ENCODE assay signal across 19 mouse cellular contexts in the genomic region with DNA sequence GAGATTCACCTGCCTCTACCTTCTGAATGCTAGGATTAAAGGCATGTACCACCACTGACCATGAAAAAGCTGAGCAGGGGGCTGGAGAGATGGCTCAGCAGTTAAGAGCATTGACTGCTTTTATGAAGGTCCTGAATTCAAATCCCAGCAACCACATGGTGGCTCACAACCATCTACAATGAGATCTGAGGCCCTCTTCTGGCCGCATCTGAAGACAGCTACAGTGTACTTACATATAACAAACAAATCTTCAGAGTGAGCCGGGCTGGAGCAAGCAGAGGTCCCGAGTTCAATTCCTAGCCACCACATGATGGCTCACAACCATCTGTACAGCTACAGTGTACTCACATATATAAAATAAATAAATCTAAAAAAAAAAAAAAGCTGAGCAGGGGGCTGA. TPM values are rescaled to one million over a fixed set of nuclear protein-coding genes. Genes with fewer than 3 reads are reported as not detected.
DNase-seq lines count a peak whose midpoint lies in the region; ATAC-seq and TF ChIP-seq lines count a peak whose summit lies in the region.
"Not testable (repeated sequence)": the region's sequence is repeated elsewhere in the genome, so short reads cannot be mapped to it uniquely, and the experiment has no call there.
"Had no signal": no experiment of that assay in that cellular context is flagged by ENCODE, and none has a peak within 500 bp of the region (broad histone marks: within the 10 kb centered on the region; RNA-seq: fewer than 3 reads in every experiment).

No protein-coding gene starts in this region.

- peaks cover 0 to 25% of the 10 kb centered on the region in 2 experiments; a peak in 2 of 4 replicates for H3K36me3 ChIP-seq in MEL (ENCODE audit: control insufficient read depth in 1 of 2, insufficient read depth in 2 of 2, low read length in 2 of 2)
- H3K36me3 ChIP-seq in kidney, postnatal 0 days (ENCODE audit: insufficient read depth, low read length); liver, embryonic 14.5 days (replicated peaks; ENCODE audit: control insufficient read depth, insufficient read depth, low read depth): not testable (repeated sequence)

- H3K27ac ChIP-seq in MEL (ENCODE audit: control insufficient read depth, low read depth, low read length); kidney, postnatal 0 days; liver, embryonic 14.5 days: not testable (repeated sequence)

- TF ChIP-seq EP300 in MEL (IDR thresholded peaks at IDR 0.05; ENCODE audit: low read depth in 1 of 2, low read length in 2 of 2); liver, embryonic 14.5 days (IDR thresholded peaks at IDR 0.05; ENCODE audit: low read depth): not testable (repeated sequence)

- not testable (repeated sequence) for H3K4me3 ChIP-seq in MEL (ENCODE audit: control insufficient read depth in 1 of 2, insufficient read depth in 1 of 2, low read depth in 2 of 2, low read length in 2 of 2); kidney, postnatal 0 days (replicated peaks; ENCODE audit: low read depth, low read length); liver, embryonic 14.5 days (ENCODE audit: insufficient read depth in 1 of 2, low read depth in 2 of 2, low read length in 2 of 2)

- peaks cover 9 to 20% of the 10 kb centered on the region in 2 experiments for H3K4me1 ChIP-seq in MEL (ENCODE audit: control insufficient read depth in 1 of 2, insufficient read depth in 2 of 2, low read length in 2 of 2)
- H3K4me1 ChIP-seq in kidney, postnatal 0 days (replicated peaks; ENCODE audit: insufficient read depth, low read length); liver, embryonic 14.5 days (replicated peaks; ENCODE audit: control insufficient read depth in 2 of 2, insufficient read depth in 2 of 2, low read length in 1 of 2): not testable (repeated sequence)

- TF ChIP-seq CTCF in MEL (IDR thresholded peaks at IDR 0.05 in 2 of 3, conservative IDR thresholded peaks at IDR 0.05 in 1 of 3; ENCODE audit: control insufficient read depth in 1 of 3, insufficient read depth in 1 of 3, low read depth in 2 of 3, low read length in 3 of 3, poor library complexity in 1 of 3, severe bottlenecking in 1 of 3): peak in 1 of 3 experiments; percentile 27; a peak in 1 of 6 replicates
- peak; percentile 3; the same call in 1 of the 2 replicates for TF ChIP-seq CTCF in kidney, postnatal 0 days (IDR thresholded peaks at IDR 0.05; ENCODE audit: low read depth)
- TF ChIP-seq CTCF in liver, embryonic 14.5 days (IDR thresholded peaks at IDR 0.05; ENCODE audit: low read depth): peak; percentile 26; the same call in 1 of the 2 replicates

- H3K9me3 ChIP-seq in MEL (replicated peaks; ENCODE audit: insufficient read depth, low read length); kidney, postnatal 0 days (replicated peaks; ENCODE audit: low read length); liver, embryonic 14.5 days (ENCODE audit: control insufficient read depth, low read length): not testable (repeated sequence)

- not testable (repeated sequence) for H3K4me2 ChIP-seq in kidney, postnatal 0 days (ENCODE audit: low read length); liver, embryonic 14.5 days (ENCODE audit: low read depth)

- 85% methylated on average over 3 of the region's 3 CpGs for WGBS in kidney, postnatal 0 days
- WGBS in liver, embryonic 14.5 days (ENCODE audit: insufficient replicate concordance): 79% methylated on average over 3 of the region's 3 CpGs

- not testable (repeated sequence) for ATAC-seq in kidney, postnatal 0 days (replicated peaks; ENCODE audit: low FRiP score, low read depth); liver, embryonic 14.5 days (ENCODE audit: insufficient read depth)

- peak; percentile 37 for DNase-seq in 416B (ENCODE audit: low read depth)
- not testable (repeated sequence) for DNase-seq in MEL (ENCODE audit: low read depth, low spot score); kidney, postnatal 0 days (ENCODE audit: low spot score); liver, embryonic 14.5 days (ENCODE audit: low read depth in 3 of 3, low spot score in 3 of 3)
- DNase-seq in ZHBTc4 (ENCODE audit: low read depth, low spot score): peak; percentile 36

- TF ChIP-seq POLR2A in MEL (IDR thresholded peaks at IDR 0.05; ENCODE audit: control insufficient read depth in 1 of 2, insufficient read depth in 1 of 2, low read depth in 1 of 2, low read length in 2 of 2, poor library complexity in 1 of 2): not testable (repeated sequence)

- not testable (repeated sequence) for H3K79me2 ChIP-seq in MEL (ENCODE audit: control insufficient read depth, insufficient read depth, low read length, poor library complexity)

- not testable (repeated sequence) for TF ChIP-seq RAD21 in MEL (IDR thresholded peaks at IDR 0.05; ENCODE audit: low read depth, low read length)

- not testable (repeated sequence) for H3K27me3 ChIP-seq in MEL (ENCODE audit: control insufficient read depth in 1 of 2, insufficient read depth in 2 of 2, low read length in 2 of 2); kidney, postnatal 0 days (ENCODE audit: insufficient read depth, low read length); liver, embryonic 14.5 days (ENCODE audit: control insufficient read depth, insufficient read depth, low read length)

- not testable (repeated sequence) for H3K9ac ChIP-seq in MEL (ENCODE audit: control insufficient read depth, low read depth, low read length, poor library complexity, severe bottlenecking); kidney, postnatal 0 days (ENCODE audit: low read depth, low read length); liver, embryonic 14.5 days (replicated peaks)

TF ChIP-seq in MEL, 35 proteins besides CTCF, POLR2A, EP300 and RAD21:
- TF ChIP-seq SMC3 (IDR thresholded peaks at IDR 0.05; ENCODE audit: low read depth, low read length): peak; percentile 3; the same call in 1 of the 2 replicates
TF ChIP-seq in MEL: peak in this region for 1; not testable (repeated sequence) for 34.

RNA-seq across cellular contexts. Expression of gene Gm10392, which starts 9.4 kb away (rescaled TPM):
- total RNA-seq in MEL (2012; rRNA removed): 0.20 and 0.27 TPM in 2 replicates
- under 1 TPM in 1 of 2 experiments, not detected in 1; 0.10 TPM for polyA plus RNA-seq in MEL (2012; ENCODE audit: insufficient read depth in 1 of 2, insufficient read length in 2 of 2, low read depth in 1 of 2, low replicate concordance in 2 of 2, missing spikeins in 1 of 2)
- polyA plus RNA-seq in kidney, postnatal 0 days (2015; fragmentation: Nextera tagmentation; extraction: Ambion mirVana): not detected in 2 replicates
- not detected in 2 replicates for polyA plus RNA-seq in liver, embryonic 14.5 days (2012; rRNA removed)
- polyA plus RNA-seq in liver, embryonic 14.5 days (2014; fragmentation: Nextera tagmentation; extraction: Ambion mirVana): not detected in 2 replicates
- total RNA-seq: adrenal gland, adult 2 months; adrenal gland, postnatal 10 days; adrenal gland, postnatal 25 days; adrenal gland, postnatal 4 days had no signal
- polyA plus RNA-seq: adrenal gland, adult 2 months; brain, embryonic 14.5 days; C2C12; embryonic facial prominence, embryonic 11.5 days; embryonic facial prominence, embryonic 13.5 days; erythroblast, embryonic 14.5 days; forebrain, embryonic 12.5 days; forebrain, embryonic 14.5 days; forebrain, embryonic 16.5 days; frontal cortex, adult 2 months; G1E had no signal

RNA-seq across cellular contexts. Expression of gene Trp53i13, which starts 12.6 kb away (rescaled TPM):
- 6.0 and 6.6 TPM in 2 replicates for total RNA-seq in MEL (2012; rRNA removed)
- 10 to 100 TPM in 1 of 2 experiments, not detected in 1; 12.3 TPM for polyA plus RNA-seq in MEL (2012; ENCODE audit: insufficient read depth in 1 of 2, insufficient read length in 2 of 2, low read depth in 1 of 2, low replicate concordance in 2 of 2, missing spikeins in 1 of 2)
- polyA plus RNA-seq in kidney, postnatal 0 days (2015; fragmentation: Nextera tagmentation; extraction: Ambion mirVana): 34.8 and 36.0 TPM in 2 replicates
- polyA plus RNA-seq in liver, embryonic 14.5 days (2012; rRNA removed): 2.8 and 3.3 TPM in 2 replicates
- polyA plus RNA-seq in liver, embryonic 14.5 days (2014; fragmentation: Nextera tagmentation; extraction: Ambion mirVana): 3.5 and 4.2 TPM in 2 replicates

RNA-seq across cellular contexts. Expression of gene Abhd15, which starts 13.5 kb away (rescaled TPM):
- total RNA-seq in MEL (2012; rRNA removed): 1.7 and 1.8 TPM in 2 replicates
- 1 to 10 TPM in 1 of 2 experiments, not detected in 1; 1.9 TPM for polyA plus RNA-seq in MEL (2012; ENCODE audit: insufficient read depth in 1 of 2, insufficient read length in 2 of 2, low read depth in 1 of 2, low replicate concordance in 2 of 2, missing spikeins in 1 of 2)
- polyA plus RNA-seq in kidney, postnatal 0 days (2015; fragmentation: Nextera tagmentation; extraction: Ambion mirVana): 1.9 and 2.2 TPM in 2 replicates
- polyA plus RNA-seq in liver, embryonic 14.5 days (2012; rRNA removed): 0.76 and 1.1 TPM in 2 replicates
- 2.3 and 2.7 TPM in 2 replicates for polyA plus RNA-seq in liver, embryonic 14.5 days (2014; fragmentation: Nextera tagmentation; extraction: Ambion mirVana)

RNA-seq across cellular contexts. Expression of gene Git1, which starts 35.1 kb away (rescaled TPM):
- total RNA-seq in MEL (2012; rRNA removed): 32.0 and 33.1 TPM in 2 replicates
- polyA plus RNA-seq in MEL (2012; ENCODE audit: insufficient read depth in 1 of 2, insufficient read length in 2 of 2, low read depth in 1 of 2, low replicate concordance in 2 of 2, missing spikeins in 1 of 2): 10 to 100 TPM in 1 of 2 experiments, not detected in 1; 81.4 TPM
- 10.9 and 11.3 TPM in 2 replicates for polyA plus RNA-seq in kidney, postnatal 0 days (2015; fragmentation: Nextera tagmentation; extraction: Ambion mirVana)
- polyA plus RNA-seq in liver, embryonic 14.5 days (2012; rRNA removed): 6.3 and 7.3 TPM in 2 replicates
- polyA plus RNA-seq in liver, embryonic 14.5 days (2014; fragmentation: Nextera tagmentation; extraction: Ambion mirVana): 2.2 TPM in 2 replicates

RNA-seq across cellular contexts. Expression of gene Ankrd13b, which starts 38.9 kb away (rescaled TPM):
- total RNA-seq in MEL (2012; rRNA removed): 20.9 and 22.6 TPM in 2 replicates
- 10 to 100 TPM in 1 of 2 experiments, not detected in 1; 54.0 TPM for polyA plus RNA-seq in MEL (2012; ENCODE audit: insufficient read depth in 1 of 2, insufficient read length in 2 of 2, low read depth in 1 of 2, low replicate concordance in 2 of 2, missing spikeins in 1 of 2)
- polyA plus RNA-seq in kidney, postnatal 0 days (2015; fragmentation: Nextera tagmentation; extraction: Ambion mirVana): 5.8 and 6.4 TPM in 2 replicates
- polyA plus RNA-seq in liver, embryonic 14.5 days (2012; rRNA removed): 4.1 and 4.8 TPM in 2 replicates
- polyA plus RNA-seq in liver, embryonic 14.5 days (2014; fragmentation: Nextera tagmentation; extraction: Ambion mirVana): 0.67 and 1.00 TPM in 2 replicates
